Mouse (Mus musculus): ENCODE results near the gene Msx2. TPM values are rescaled to one million over a fixed set of nuclear protein-coding genes. Genes with fewer than 3 reads are reported as not detected.

The Msx2 gene
- polyA plus RNA-seq (2014; fragmentation: Illumina TruSeq; extraction: RNeasy Lipid Tissue Mini Kit (QIAGEN cat#74804); ENCODE audit: low replicate concordance) = not detected

GRCm38 (mm10) chr13:53472614-53473124 is at the start of gene Msx2:
Msx2 (minus strand) TSS chr13:53473074.

Other genes with a start within 250 kb of the Msx2 start
- gene Ror2, start 186.9 kb downstream of the Msx2 start, polyA plus RNA-seq (2014; fragmentation: Illumina TruSeq; extraction: RNeasy Lipid Tissue Mini Kit (QIAGEN cat#74804); ENCODE audit: low replicate concordance) = 1.1 TPM
- gene Sptlc1, start 95.7 kb downstream of the Msx2 start, polyA plus RNA-seq (2014; fragmentation: Illumina TruSeq; extraction: RNeasy Lipid Tissue Mini Kit (QIAGEN cat#74804); ENCODE audit: low replicate concordance) = 47.3 TPM

Measured in small intestine, adult 10 weeks (tissue).